Mouse (Mus musculus) adrenal gland, adult 18-20 months (tissue): ENCODE results near the gene Klhl29. TPM values are rescaled to one million over a fixed set of nuclear protein-coding genes. Genes with fewer than 3 reads are reported as not detected.
A peak's percentile ranks its signal among the peaks of the same experiment; 100 is the strongest.

Experiments used
- DNase-seq, 2 experiments: peaks; one replicate each; pipeline ENCODE4 v3.0.0; 2021 to 2022; ENCODE audit warnings: low spot score in 2 of 2
- total RNA-seq, 2 experiments: library from RNA; stranded (reverse); gene quantifications; 1 replicate in 1 of 2; 2 replicates in 1 of 2; pipeline ENCODE4 v1.2.3; 2021

The Klhl29 gene
- total RNA-seq, 2 experiments from 2014 or later = 9.2 to 20.5 TPM

GRCm38 (mm10) chr12:5226676-5227654 lies 148.5 kb downstream of the Klhl29 start:
- DNase-seq = peak; percentile 46 to 51

- no peak for DNase-seq
These were observed 151.9 kb downstream of the Klhl29 start for GRCm38 (mm10) chr12:5223595-5223994.

- no peak for DNase-seq
These were observed 152.9 kb downstream of the Klhl29 start for GRCm38 (mm10) chr12:5222439-5223202.

- DNase-seq = no peak
These were observed 155.4 kb downstream of the Klhl29 start for GRCm38 (mm10) chr12:5219913-5220575.

GRCm38 (mm10) chr12:5215836-5216747 lies 159.4 kb downstream of the Klhl29 start:
- DNase-seq = no peak

GRCm38 (mm10) chr12:5214266-5214665 lies 161.2 kb downstream of the Klhl29 start:
- DNase-seq = no peak

GRCm38 (mm10) chr12:5213339-5214104 lies 162.0 kb downstream of the Klhl29 start:
- peak; percentile 77 to 86 for DNase-seq

- no peak for DNase-seq
These were observed 163.6 kb downstream of the Klhl29 start for GRCm38 (mm10) chr12:5211884-5212283.

GRCm38 (mm10) chr12:5210786-5211185 lies 164.7 kb downstream of the Klhl29 start:
- no peak for DNase-seq

GRCm38 (mm10) chr12:5207941-5208905 lies 167.3 kb downstream of the Klhl29 start:
- DNase-seq = no peak

GRCm38 (mm10) chr12:5207172-5207571 lies 168.3 kb downstream of the Klhl29 start:
- no peak for DNase-seq

GRCm38 (mm10) chr12:5204071-5204840 lies 171.2 kb downstream of the Klhl29 start:
- peak; percentile 43 to 52 for DNase-seq

- no peak for DNase-seq
These were observed 172.1 kb downstream of the Klhl29 start for GRCm38 (mm10) chr12:5203385-5203784.

GRCm38 (mm10) chr12:5198254-5198653 lies 177.2 kb downstream of the Klhl29 start:
- DNase-seq = no peak

GRCm38 (mm10) chr12:5194176-5194575 lies 181.3 kb downstream of the Klhl29 start:
- DNase-seq = no peak

- DNase-seq = no peak
These were observed 183.1 kb downstream of the Klhl29 start for GRCm38 (mm10) chr12:5192380-5192718.

- DNase-seq = peak; percentile 57 to 63
These were observed 183.7 kb downstream of the Klhl29 start for GRCm38 (mm10) chr12:5191628-5192379.
